Mouse (Mus musculus): Measurements from ENCODE around the gene Prnp. TPM values are rescaled to one million over a fixed set of nuclear protein-coding genes. Genes with fewer than 3 reads are reported as not detected.

Prnp gene
- total RNA-seq, 2 experiments from 2014 or later = 80.3 to 88.6 TPM

- peak; percentile 41 for DNase-seq
Observed at GRCm38 (mm10) chr2:131906846-131907245, 2.9 kb upstream of the Prnp start.

GRCm38 (mm10) chr2:131907311-131907710, 2.4 kb upstream of the Prnp start:
- no peak for DNase-seq

GRCm38 (mm10) chr2:131908351-131908861, 1.3 kb upstream of the Prnp start:
- DNase-seq = no peak

- no peak for DNase-seq
Observed at GRCm38 (mm10) chr2:131908906-131909305, 822 bp upstream of the Prnp start.

GRCm38 (mm10) chr2:131910847-131911246, 1.1 kb downstream of the Prnp start:
- no peak for DNase-seq

GRCm38 (mm10) chr2:131911341-131911740, 1.6 kb downstream of the Prnp start:
- DNase-seq = no peak

GRCm38 (mm10) chr2:131912526-131913258, 3.0 kb downstream of the Prnp start:
- DNase-seq = no peak

- DNase-seq = no peak
Observed at GRCm38 (mm10) chr2:131932275-131932902, 22.7 kb downstream of the Prnp start.

- DNase-seq = no peak
Observed at GRCm38 (mm10) chr2:131933013-131933412, 23.3 kb downstream of the Prnp start.

- no peak for DNase-seq
Observed at GRCm38 (mm10) chr2:131933598-131933997, 23.9 kb downstream of the Prnp start.

GRCm38 (mm10) chr2:131934243-131934642, 24.5 kb downstream of the Prnp start:
- DNase-seq = no peak

GRCm38 (mm10) chr2:131935390-131936105, 25.8 kb downstream of the Prnp start:
- no peak for DNase-seq

GRCm38 (mm10) chr2:131936410-131936809, 26.7 kb downstream of the Prnp start:
- DNase-seq = no peak

GRCm38 (mm10) chr2:131939404-131940111, 29.8 kb downstream of the Prnp start:
- DNase-seq = peak; percentile 69

- DNase-seq = no peak
Observed at GRCm38 (mm10) chr2:131940506-131940905, 30.8 kb downstream of the Prnp start.

- no peak for DNase-seq
Observed at GRCm38 (mm10) chr2:131941501-131941900, 31.8 kb downstream of the Prnp start.

GRCm38 (mm10) chr2:131944370-131944769, 34.6 kb downstream of the Prnp start:
- no peak for DNase-seq

GRCm38 (mm10) chr2:131945225-131945624, 35.5 kb downstream of the Prnp start:
- DNase-seq = peak; percentile 1

GRCm38 (mm10) chr2:131945765-131946164, 36.0 kb downstream of the Prnp start:
- peak; percentile 1 for DNase-seq

- DNase-seq = no peak
Observed at GRCm38 (mm10) chr2:131946351-131946750, 36.6 kb downstream of the Prnp start.

- no peak for DNase-seq
Observed at GRCm38 (mm10) chr2:131948156-131948555, 38.4 kb downstream of the Prnp start.

- DNase-seq = no peak
Observed at GRCm38 (mm10) chr2:131948916-131949639, 39.4 kb downstream of the Prnp start.

Data from gastrocnemius, postnatal 10 days (tissue).